In the genomic region with DNA sequence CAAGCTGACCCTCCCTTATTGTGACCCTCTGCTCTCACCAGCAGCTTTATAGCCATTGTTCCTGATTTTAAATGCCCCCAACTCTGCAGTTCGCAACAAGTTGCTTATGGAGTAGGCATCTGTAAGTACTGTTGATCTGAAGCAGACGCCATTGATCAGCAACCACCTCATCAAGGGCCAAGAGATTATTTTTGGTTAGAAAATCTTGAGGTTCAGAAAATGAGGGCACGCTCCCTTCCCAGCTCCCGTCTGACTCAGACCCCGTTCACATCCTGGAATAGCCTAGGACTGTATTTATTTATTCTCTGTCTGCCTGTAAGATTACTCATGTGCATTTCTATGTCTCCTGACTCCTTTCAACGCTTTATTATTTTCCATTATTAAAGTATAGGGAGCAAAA, we compare ENCODE assay signal across 16 mouse cellular contexts. TPM values are rescaled to one million over a fixed set of nuclear protein-coding genes. Genes with fewer than 3 reads are reported as not detected.
"Had no signal": no experiment of that assay in that cellular context is flagged by ENCODE, and none has a peak within 500 bp of the region (broad histone marks: within the 10 kb centered on the region; RNA-seq: fewer than 3 reads in every experiment).

No protein-coding gene starts in this region.

- H3K4me1 ChIP-seq: limb, embryonic 10.5 days; liver, embryonic 15.5 days; lung, embryonic 15.5 days; midbrain, embryonic 10.5 days; neural tube, embryonic 15.5 days had no signal

- H3K27ac ChIP-seq: left cerebral cortex, adult 2 months; limb, embryonic 10.5 days; liver, embryonic 15.5 days; lung, embryonic 15.5 days; midbrain, embryonic 10.5 days; neural tube, embryonic 15.5 days; stomach, postnatal 0 days had no signal

- DNase-seq: kidney, adult 11 months; kidney, postnatal 10 days; midbrain, embryonic 14.5 days; right cerebral cortex, postnatal 25 days; thymus, postnatal 4 days had no signal

- H3K4me3 ChIP-seq: left cerebral cortex, adult 2 months; limb, embryonic 10.5 days; liver, embryonic 15.5 days; lung, embryonic 15.5 days; midbrain, embryonic 10.5 days; myocyte; neural tube, embryonic 15.5 days had no signal

RNA-seq across cellular contexts. Expression of a gene that starts 33.1 kb away (rescaled TPM):
- polyA plus RNA-seq: limb, embryonic 10.5 days; limb, embryonic 14.5 days; liver, embryonic 11.5 days; liver, embryonic 15.5 days; lung, embryonic 15.5 days; midbrain, embryonic 10.5 days; midbrain, embryonic 14.5 days; myocyte; neural tube, embryonic 11.5 days; neural tube, embryonic 15.5 days had no signal
